Mouse (Mus musculus) stomach, postnatal 0 days (tissue): ENCODE data around the gene Gm17087.

ENCODE experiments used
- CTCF ChIP-seq: IDR thresholded peaks from 2 replicates; pipeline ENCODE4 v1.5.1; 2016; ENCODE audit warnings: antibody characterized with exemption, low read depth, mild to moderate bottlenecking, moderate library complexity
- EP300 ChIP-seq: optimal IDR thresholded peaks from 2 replicates; pipeline ENCODE3; 2016; ENCODE audit warnings: antibody characterized with exemption

DNA sequence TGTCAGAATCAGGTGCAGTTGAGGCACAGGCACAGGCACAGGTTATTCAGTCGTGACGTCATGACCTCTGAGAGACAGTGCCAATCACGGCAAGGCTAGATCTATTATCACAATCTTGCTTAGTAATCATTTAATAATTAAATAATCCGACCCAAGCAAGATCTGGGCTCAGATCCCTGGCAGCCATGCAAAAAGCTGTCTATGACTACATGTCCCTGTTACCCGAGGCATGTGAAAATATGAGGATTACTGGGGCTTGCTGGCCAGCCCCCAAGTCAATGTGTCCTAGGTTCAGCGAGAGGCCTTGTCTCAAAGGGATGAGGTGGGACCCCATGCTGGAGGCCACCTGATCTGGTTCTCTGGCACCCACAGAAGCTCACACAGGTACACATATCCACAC, 30.2 kb downstream of the Gm17087 start:
- no peak for TF ChIP-seq CTCF
- no peak for TF ChIP-seq EP300
